Mouse (Mus musculus) brain, embryonic 14.5 days (tissue): ENCODE measurements at regions not wholly inside any gene's neighbourhood (a gene's known extent, or its start where the extent isn't known, plus 50 kb on each side); places are given as distances from the start of the nearest gene placed in this dataset.

Experiments used
- CTCF ChIP-seq: fragments of 200-500 bp; IDR thresholded peaks from 2 replicates; pipeline ENCODE4 v1.5.1; 2012; ENCODE audit warnings: inconsistent platforms, mild to moderate bottlenecking, moderate library complexity, borderline replicate concordance; ENCODE audit not compliant: insufficient read depth, insufficient read length; ENCODE audit errors: extremely low read depth
- POLR2A ChIP-seq: fragments of 200-500 bp; IDR thresholded peaks from 2 replicates; pipeline ENCODE4 v1.6.1; 2012; ENCODE audit warnings: mild to moderate bottlenecking, inconsistent platforms, borderline replicate concordance; ENCODE audit not compliant: poor library complexity, insufficient read depth, insufficient read length, severe bottlenecking; ENCODE audit errors: extremely low read depth

- TF ChIP-seq POLR2A: no peak
- TF ChIP-seq CTCF: no peak
Measured at GRCm38 (mm10) chr11:32903970-32904369, 79.6 kb upstream of the Smim23 start.
